Mouse (Mus musculus): ENCODE data around the gene Bsg.
"Not testable (repeated sequence)": the region's sequence is repeated elsewhere in the genome, so short reads cannot be mapped to it uniquely, and the experiment has no call there.

Bsg gene

DNA sequence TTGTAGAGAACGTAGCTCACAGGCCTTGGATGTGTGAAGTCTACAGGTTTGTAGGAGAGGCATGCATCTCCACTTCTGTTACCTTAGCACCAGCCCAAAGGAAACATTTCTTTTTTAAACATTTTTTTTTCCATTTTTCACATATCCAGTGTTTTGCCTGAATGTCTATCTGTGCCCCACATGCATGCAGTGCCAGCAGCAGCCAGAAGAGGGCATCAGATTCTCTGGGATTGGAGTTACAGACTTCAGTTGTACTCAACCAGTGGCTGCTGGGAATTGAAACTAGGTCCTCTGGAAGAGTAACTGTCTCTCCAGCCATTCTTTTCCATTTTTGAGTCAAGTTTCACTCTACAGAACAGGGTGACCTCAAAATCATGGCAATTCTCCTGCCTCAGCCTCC is 28.2 kb downstream of the Bsg start:
- peak; percentile 63 to 65 for DNase-seq (ENCODE audit: low spot score in 2 of 2)

DNA sequence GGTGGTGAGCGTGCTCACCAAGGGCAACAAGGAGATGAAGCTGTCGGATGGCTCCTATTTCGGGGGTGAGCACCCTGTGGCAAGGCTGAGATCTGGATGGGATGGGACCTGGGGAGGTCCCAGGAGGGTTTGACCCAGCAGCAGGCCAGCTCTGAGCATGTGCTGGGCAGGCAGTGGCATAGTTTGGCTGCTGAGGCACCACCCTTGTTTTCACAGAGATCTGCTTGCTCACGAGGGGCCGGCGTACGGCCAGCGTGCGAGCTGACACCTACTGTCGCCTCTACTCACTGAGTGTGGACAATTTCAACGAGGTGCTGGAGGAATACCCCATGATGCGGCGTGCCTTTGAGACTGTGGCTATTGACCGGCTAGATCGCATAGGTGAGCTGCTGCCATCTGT is 29.6 kb downstream of the Bsg start:
- DNase-seq (ENCODE audit: low spot score in 2 of 2), result no peak

DNA sequence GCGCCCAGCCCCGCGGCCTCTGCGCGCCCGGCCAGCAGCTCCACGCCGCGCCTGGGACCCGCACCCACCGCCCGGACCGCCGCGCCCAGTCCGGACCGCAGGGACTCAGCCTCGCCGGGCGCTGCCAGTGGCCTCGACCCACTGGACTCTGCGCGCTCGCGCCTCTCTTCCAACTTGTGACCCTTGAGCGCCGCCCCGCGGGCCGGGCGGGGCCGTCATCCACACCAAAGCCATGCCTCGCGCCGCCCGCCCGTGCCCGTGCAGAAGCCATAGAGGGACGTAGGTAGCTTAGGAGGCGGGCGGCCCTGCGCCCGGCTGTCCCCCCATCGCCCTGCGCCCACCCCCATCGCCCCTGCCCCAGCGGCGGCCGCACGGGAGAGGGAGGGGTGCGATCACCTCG is 31.1 kb downstream of the Bsg start:
- DNase-seq (ENCODE audit: low spot score in 2 of 2), result no peak

DNA sequence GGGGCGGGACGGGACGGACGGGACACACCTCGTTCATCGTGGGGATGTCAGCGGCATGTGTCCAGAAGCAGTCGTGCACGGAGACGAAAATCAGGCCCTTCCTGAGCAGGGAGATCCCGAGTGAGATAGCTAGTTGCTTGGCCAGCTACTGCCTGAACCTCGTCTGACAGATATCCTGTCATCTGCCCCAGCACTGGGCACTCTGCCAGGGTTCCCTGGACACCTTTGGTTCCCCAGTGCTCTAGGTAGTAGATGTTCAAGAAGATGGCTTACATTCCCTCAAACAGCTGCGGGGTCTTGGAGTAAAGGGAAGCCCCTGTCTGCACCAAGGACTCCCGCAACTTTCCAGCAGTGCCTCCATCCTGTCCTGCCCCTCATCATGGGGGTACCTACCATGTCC is 32.4 kb downstream of the Bsg start:
- no peak for DNase-seq (ENCODE audit: low spot score in 2 of 2)

DNA sequence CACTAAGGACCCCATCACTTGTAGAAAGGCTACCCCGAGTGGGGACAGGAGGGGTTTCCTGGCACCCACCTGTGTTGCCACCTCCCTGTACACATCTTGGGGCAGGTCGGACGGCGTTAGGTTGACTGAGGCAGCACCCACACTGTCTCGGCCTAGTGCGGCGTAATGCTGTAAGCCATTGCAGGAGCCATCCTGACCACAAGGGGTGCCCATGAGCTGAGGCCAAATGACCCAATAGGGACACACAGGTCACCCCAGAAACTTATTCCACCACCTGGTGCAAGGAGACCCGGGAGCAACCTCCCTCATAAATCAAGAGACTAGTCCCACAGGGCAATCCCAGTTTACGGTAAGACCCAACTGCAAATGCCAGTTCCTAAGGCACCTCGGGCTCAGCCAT is 34.0 kb downstream of the Bsg start:
- DNase-seq (ENCODE audit: low spot score in 2 of 2), result no peak

DNA sequence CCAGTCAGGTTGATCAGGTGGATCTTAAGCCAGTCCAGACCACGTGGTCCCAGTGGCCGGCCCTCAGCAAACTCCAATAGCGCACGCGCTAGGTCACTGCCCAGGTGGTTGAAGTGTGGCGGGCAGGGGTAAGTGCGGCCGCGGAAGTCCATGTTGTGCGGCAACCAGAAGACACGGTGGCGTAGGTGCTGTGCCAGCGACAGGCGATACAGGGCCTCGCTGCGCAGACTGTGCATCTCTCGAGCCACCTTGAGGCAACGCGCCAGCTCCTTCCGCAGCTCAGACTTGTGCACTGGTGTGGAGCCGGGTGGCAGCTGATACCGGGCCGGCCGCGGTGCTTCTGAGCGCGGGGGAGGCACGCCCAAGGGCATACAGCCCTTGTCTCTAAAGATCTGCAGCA is 34.9 kb downstream of the Bsg start:
- DNase-seq (ENCODE audit: low spot score in 2 of 2), result no peak

DNA sequence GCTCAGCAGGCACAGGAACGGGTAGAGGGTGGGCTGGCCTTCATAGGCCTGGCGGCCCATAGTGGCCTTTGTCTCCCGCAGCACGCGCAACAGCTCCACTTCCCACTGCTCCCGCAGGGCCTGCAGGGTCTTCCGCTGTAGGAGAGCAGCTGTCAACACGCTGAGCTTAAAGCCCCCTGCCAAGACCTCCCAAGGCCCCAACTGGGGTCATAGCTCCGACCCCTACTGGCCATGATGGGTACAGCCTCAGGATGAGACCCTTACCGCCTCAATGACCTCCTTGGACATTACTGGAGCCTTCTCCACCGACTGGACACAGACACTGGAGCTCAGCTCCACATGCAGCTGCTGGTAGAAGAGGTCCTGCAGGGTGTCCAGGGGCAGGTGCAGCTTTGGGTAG is 36.6 kb downstream of the Bsg start:
- no peak for DNase-seq (ENCODE audit: low spot score in 2 of 2)

DNA sequence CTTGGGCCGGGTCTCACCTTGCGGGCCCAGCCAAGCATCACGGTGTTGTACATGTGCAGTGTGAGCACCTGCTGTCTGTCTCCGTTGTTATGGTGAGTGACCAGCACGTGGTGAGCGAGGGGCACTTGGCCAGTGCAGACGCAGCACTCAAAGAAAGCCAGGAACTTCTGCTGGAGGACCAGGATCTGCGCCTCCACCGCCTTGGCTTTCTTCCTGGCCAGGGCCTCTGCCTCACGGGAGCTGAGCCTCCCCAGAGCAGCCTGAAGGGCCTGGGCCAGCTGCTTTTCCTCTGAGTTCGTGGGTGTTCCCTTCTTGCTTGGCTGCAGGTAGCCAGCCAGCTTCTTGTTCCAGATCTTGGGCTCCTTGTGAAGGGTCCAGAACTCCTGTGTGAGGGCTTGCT is 38.9 kb downstream of the Bsg start:
- no peak for DNase-seq (ENCODE audit: low spot score in 2 of 2)

DNA sequence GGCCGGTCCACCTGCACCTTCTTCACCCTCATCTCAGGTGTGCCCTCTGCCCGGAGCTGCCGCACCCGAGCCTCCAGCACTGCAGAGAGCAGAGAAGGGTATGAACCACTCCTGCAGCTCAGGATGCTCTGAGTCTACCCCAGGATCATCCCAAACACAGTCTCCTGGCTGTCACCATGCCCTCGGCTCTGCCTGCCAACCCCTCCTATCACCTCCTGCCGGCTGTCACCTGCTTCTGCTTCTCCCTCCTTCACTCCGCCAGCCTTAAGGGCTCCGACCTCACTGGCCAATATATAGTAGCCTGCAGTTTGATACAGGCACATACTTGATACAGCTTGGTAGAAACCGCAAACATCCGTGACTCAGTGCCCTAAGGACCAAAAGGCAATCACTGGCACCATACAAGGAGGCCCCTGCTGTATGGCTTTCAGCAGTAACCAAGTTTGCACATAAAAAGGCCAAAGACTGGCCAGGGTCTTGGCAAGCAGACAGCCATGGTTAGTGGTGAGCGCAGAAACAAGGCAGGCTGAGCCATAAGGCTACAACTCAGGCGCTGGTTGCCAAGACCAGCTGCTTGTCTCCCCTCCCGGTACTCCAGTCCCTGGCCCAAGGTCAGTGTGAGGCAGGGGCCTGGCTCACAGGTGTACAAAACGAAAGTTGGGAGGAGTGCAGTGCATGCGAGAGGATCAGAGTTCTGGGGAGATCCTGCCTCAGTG is 39.5 kb downstream of the Bsg start:
- no peak for DNase-seq (ENCODE audit: low spot score in 2 of 2)

DNA sequence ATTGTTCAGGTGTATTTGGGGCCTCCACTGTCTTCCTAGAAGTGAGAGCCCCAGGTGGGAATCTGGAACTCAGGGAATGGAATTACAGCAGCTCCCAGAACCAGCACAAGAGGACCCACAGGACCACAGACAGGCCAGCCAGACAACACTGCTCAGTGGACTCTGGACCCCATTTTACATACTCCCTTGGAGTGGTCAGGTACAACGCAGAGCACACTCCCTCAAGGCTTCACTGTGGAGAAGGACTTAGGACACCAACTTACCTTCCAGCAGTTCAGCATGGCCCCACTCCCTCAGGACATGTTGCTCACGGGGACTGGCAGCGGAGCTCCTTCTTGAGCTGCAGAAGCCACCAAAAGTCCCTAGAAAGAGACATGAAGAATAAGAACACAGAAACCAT is 41.1 kb downstream of the Bsg start:
- no peak for DNase-seq (ENCODE audit: low spot score in 2 of 2)

DNA sequence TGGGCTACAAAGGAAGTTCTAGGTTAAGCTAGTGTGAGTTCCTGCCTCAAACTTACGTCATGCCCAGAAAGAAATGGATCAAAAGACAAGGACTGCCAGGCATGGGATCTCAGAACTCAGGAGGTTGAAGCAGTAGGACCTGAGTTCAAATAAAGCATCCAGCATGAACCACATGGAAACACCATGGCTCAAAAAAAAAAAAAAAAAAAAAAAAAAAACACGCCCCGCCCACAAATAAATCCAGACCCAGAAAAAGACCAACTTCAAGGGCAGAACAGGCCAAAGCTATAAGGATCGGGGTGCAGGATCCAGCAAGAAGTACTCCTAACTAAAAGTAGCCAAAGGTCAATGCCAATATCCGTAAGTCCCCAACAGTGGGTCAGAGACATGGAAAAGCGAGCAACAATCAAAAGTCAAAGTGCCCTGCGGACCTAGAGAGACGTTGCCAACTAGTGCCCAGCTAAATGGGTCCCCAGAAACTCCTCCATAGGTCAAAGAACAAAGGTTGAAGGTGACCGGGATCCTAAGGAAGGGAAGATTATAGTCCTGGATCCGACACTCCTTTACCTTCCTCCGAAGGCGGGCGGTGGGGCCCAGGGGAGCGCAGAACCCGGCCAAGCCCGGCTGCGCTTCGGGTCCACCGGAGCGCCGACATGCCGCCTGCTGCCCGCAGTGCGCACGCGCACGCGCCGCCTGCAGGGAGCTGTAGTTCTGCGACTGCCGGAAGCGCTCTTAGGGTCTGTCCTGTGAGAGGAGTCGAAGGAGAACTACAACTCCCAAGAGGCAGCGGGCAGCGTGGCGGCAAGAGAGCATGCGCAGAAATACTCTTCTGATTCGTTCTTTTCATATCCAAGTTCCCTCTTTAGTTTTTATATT is 41.8 kb downstream of the Bsg start, which contains the start of gene Polrmt:
TSS of gene Polrmt (minus strand) at position 684 of the 876 bp plus-strand sequence.
- peak; percentile 97 to 98 for DNase-seq (ENCODE audit: low spot score in 2 of 2)

DNA sequence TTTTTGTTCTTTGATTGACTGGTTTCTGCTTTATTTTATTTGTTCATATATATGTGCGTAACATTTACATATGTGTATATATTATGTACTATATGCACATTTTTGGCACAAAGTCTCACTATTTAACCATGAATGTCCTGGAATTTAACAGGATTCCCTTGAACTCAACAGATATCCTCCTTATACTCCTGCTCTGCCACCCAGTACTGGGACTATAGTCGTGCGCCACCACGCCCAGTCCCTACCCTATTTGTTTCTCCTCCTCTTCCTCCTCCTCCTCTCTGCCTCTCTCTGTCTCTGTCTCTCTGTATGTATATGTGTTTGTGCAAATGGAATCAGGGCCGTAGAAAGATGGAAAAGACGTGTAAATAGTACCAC is 42.5 kb downstream of the Bsg start:
- DNase-seq (ENCODE audit: low spot score in 2 of 2), result no peak

DNA sequence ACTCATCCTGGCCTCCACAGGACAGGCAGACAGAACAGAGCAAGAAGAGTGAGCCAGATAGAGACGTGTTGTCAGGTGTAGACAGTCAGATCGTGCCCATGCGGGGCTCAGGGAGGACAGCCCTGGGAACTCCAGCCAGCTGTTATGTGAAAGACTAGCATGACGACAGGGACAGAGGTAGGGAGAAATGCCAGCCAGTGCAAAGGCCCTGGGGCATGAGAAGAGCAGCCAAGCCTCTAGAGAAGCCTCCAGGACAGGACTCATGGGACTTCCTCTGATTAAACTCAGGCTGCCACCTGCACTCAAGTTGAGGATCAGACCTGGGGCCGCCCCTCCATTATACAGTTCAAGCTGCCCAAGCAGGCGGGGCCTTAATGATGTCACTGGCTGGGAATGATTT is 44.2 kb downstream of the Bsg start:
- DNase-seq (ENCODE audit: low spot score in 2 of 2), result no peak

DNA sequence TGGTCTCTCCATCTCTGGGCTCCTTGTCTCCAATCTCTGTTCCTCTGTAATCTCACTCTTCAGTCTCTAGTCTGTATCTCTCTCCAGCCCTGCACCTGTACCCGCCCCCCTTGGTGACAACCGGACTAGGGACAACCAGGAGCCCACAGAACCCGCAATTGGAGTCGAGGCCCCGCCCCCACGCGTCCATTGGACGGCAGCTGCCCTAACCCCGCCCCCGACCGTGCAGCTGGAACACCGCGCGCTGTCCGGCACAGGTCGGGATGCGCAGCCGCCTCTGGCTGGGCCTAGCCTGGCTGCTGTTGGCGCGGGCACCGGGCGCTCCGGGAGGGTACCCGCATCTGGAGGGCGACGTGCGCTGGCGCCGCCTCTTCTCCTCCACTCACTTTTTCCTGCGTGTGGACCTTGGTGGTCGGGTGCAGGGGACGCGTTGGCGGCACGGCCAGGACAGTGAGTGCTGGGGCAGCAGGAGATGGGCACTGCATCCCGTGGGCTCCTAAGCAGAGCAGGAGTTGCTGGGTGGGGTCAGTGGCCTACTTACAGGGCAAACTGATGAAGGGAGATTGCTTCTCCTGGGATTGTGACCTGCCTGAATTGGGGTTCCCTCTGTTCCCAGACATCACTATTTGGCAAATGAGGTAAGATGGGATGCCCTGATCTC is 50.7 kb downstream of the Bsg start, which contains the start of gene Fgf22:
TSS of gene Fgf22 (plus strand) at position 221 of the 661 bp plus-strand sequence.
- peak; percentile 74 to 83 for DNase-seq (ENCODE audit: low spot score in 2 of 2)

DNA sequence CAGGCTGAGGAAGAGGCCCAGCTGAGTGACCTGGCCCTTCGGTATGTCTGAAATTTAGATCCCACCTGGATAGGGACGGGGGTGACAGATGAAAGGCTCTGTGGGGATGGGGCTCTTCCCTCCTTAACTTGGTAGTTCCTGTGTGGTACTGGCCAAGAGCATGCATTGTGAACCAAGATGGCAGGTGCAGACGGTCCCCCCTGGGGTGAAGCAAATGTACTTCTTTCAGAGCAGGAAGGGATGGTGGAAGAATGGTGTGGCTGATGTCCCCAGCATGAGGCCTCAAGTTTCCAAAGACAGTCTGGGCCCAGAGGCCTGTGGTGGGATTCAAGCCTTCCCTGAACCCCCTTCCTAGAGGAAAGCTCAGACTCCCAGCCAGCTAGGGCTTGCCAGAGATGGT is 51.6 kb downstream of the Bsg start:
- no peak for DNase-seq (ENCODE audit: low spot score in 2 of 2)

DNA sequence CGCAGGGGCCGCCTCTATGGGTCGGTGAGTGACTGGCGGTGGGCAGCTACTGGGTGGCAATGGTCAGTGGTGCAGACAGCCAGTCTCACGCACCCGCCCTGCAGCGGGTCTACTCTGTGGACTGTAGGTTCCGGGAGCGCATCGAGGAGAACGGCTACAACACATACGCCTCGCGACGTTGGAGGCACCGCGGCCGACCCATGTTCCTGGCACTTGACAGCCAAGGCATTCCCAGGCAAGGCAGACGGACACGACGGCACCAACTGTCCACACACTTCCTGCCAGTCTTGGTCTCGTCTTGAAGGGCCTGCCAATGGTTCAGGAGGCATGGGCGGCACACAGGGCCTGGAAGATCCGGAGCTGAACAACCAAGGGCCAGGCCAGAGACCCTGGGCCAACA is 52.4 kb downstream of the Bsg start:
- DNase-seq (ENCODE audit: low spot score in 2 of 2), result no peak

DNA sequence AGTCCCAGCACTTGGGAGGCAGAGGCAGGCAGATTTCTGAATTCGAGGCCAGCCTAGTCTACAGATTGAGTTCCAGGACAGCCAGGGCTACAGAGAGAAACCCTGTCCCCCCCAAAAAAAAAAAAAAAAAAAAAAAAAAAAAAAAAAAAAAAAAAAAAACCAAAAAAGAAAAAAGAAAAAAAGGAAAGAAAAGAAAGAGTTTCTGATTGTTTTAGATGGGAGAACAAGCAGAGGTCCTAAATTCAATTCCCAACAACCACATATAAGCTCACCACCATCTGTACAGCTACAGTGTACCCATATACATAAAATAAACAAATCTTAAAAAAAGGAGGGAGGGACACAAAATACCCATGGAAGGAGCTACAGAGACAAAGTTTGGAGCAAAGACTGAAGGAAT is 55.4 kb downstream of the Bsg start:
- DNase-seq (ENCODE audit: low spot score in 2 of 2), result not testable (repeated sequence)

DNA sequence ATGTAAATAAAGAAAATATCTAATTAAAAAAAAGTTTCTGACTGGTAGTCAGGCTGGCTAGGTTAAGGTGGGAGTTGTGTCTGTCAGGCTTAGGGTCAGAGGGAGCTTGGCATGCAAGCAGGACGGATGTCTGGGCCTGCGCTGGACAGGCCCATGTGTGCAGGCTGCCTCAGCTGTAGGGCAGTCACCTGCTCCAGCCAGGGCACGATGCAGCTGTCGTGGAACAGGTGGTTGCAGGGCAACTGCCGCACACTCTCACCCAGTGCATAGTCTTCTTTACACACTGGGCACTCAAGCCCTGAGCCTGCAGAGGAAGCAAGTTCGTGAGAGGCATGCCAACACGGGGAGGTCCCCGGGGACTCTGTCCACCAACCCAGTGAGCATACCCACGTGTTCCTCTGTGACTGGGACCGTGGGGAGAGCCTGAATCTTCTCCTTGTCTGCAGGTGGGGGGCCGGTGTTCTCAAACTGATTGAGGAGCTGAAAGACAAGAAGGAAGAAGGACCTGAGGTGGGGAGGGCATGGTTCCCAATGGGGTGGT is 56.4 kb downstream of the Bsg start:
- DNase-seq (ENCODE audit: low spot score in 2 of 2), result no peak
